Mouse (Mus musculus) MEL (cell line): ENCODE measurements around the gene Nolc1.

Source experiments
- CTCF ChIP-seq, 3 experiments: IDR thresholded peaks in 2 of 3; conservative IDR thresholded peaks in 1 of 3; 2 replicates each; pipeline ENCODE4 v1.5.1; 2011 to 2012; ENCODE audit warnings: low read length in 3 of 3, low read depth in 2 of 3, mild to moderate bottlenecking in 2 of 3, improper control_type of control experiment in 1 of 3, inconsistent platforms in 1 of 3, mixed read lengths in 1 of 3, moderate library complexity in 1 of 3; ENCODE audit not compliant: control insufficient read depth in 1 of 3, insufficient read depth in 1 of 3, poor library complexity in 1 of 3, severe bottlenecking in 1 of 3
- ELF1 ChIP-seq: IDR thresholded peaks from 2 replicates; pipeline ENCODE4 v1.6.1; 2014; ENCODE audit warnings: low read depth, mild to moderate bottlenecking, inconsistent platforms, low read length, improper control_type of control experiment, moderate library complexity
- EP300 ChIP-seq, 2 experiments: IDR thresholded peaks; 2 replicates each; pipeline ENCODE4 v1.6.1; 2011; ENCODE audit warnings: improper control_type of control experiment in 2 of 2, low read length in 2 of 2, low read depth in 1 of 2, mild to moderate bottlenecking in 1 of 2
- GABPA ChIP-seq: IDR thresholded peaks from 2 replicates; pipeline ENCODE4 v1.6.1; 2012; ENCODE audit warnings: low read depth, mild to moderate bottlenecking, inconsistent platforms, low read length, improper control_type of control experiment, moderate library complexity
- MYC ChIP-seq: IDR thresholded peaks from 2 replicates; pipeline ENCODE4 v1.6.1; 2011; ENCODE audit warnings: low read depth, mild to moderate bottlenecking, low read length, improper control_type of control experiment, moderate library complexity
- POLR2A ChIP-seq, 2 experiments: IDR thresholded peaks; 2 replicates each; pipeline ENCODE4 v1.6.1; 2011 to 2012; ENCODE audit warnings: low read length in 2 of 2, mild to moderate bottlenecking in 2 of 2, control low read depth in 1 of 2, improper control_type of control experiment in 1 of 2, low read depth in 1 of 2, moderate library complexity in 1 of 2; ENCODE audit not compliant: control insufficient read depth in 1 of 2, insufficient read depth in 1 of 2, poor library complexity in 1 of 2
- TBP ChIP-seq: IDR thresholded peaks from 2 replicates; pipeline ENCODE4 v1.8.0; 2011; ENCODE audit warnings: low read depth, low read length, improper control_type of control experiment

GRCm38 (mm10) chr19:46041933-46042475 lies 33.7 kb upstream of the Nolc1 start:
- TF ChIP-seq ELF1 (peak; percentile 36; the same call in 1 of the 2 replicates), POLR2A (IDR thresholded peaks at IDR 0.05; ENCODE audit: control insufficient read depth in 1 of 2, insufficient read depth in 1 of 2, low read depth in 1 of 2, low read length in 2 of 2, poor library complexity in 1 of 2) (0 out of 4 replicates have a peak, but pooled peaks have one; percentile 27 to 28), TBP (no peak), CTCF (IDR thresholded peaks at IDR 0.05 in 2 of 3, conservative IDR thresholded peaks at IDR 0.05 in 1 of 3; ENCODE audit: control insufficient read depth in 1 of 3, insufficient read depth in 1 of 3, low read depth in 2 of 3, low read length in 3 of 3, poor library complexity in 1 of 3, severe bottlenecking in 1 of 3) (no peak), MYC (no peak), GABPA (no peak), EP300 (IDR thresholded peaks at IDR 0.05; ENCODE audit: low read depth in 1 of 2, low read length in 2 of 2) (peak; percentile 57 to 76)
